Mouse (Mus musculus): Measurements from ENCODE around the gene Gpc4.

GRCm38 (mm10) chrX:52193311-52193968, 28.4 kb upstream of the Gpc4 start:
- no peak for TF ChIP-seq CTCF (IDR thresholded peaks at IDR 0.05; ENCODE audit: extremely low read depth, insufficient read depth, low read length)
- TF ChIP-seq POLR2A (IDR thresholded peaks at IDR 0.05; ENCODE audit: extremely low read depth, insufficient read depth, low read length): no peak
